Mouse (Mus musculus) right cerebral cortex, adult 2 months (tissue): ENCODE results near the gene Gm13279.
"Not testable (repeated sequence)": the region's sequence is repeated elsewhere in the genome, so short reads cannot be mapped to it uniquely, and the experiment has no call there.

Experiments
- DNase-seq, 2 experiments: peaks; one replicate each; pipeline ENCODE4 v3.0.0; 2021 to 2022; ENCODE audit warnings: low spot score in 2 of 2

The Gm13279 gene

DNA sequence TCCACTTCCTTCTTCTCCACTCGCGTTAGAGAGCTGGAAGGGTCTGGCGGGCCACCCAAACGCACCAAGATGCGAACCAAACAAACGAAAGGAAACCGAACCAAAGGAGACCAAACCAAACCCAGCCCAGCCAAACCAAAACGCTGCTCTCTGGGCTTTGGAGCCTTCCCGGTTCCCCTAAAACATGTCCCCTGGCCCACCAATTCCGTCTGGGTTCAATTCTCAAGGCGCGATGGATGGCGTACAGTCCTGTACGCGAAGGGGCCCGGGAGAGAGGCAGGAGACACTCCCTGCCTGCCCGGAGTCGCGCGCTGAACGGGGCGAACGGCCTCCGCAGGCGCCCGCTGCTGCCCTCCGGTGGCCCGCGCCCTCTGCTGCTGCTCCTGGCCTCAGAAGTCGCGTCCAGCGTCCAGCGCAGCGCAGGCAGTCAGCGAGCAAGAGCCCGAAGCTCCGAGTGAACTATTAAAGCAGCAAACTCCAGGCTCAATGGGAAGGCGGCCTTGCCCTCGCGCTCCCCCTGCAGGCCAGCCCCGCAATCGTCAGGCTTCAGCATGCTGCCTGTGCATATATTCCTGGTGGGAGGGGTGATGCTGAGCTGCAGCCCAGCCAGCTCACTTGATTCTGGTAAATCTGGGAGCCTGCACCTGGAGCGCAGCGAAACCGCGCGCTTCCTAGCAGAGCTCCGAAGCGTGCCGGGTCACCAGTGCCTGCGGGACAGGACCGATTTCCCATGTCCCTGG, 3.1 kb upstream of the Gm13279 start, which contains the start of gene Gm13275:
Gene Gm13275 (plus strand): TSS at position 552 of the 740 bp plus-strand sequence.
- peak; percentile 55 to 66 for DNase-seq

DNA sequence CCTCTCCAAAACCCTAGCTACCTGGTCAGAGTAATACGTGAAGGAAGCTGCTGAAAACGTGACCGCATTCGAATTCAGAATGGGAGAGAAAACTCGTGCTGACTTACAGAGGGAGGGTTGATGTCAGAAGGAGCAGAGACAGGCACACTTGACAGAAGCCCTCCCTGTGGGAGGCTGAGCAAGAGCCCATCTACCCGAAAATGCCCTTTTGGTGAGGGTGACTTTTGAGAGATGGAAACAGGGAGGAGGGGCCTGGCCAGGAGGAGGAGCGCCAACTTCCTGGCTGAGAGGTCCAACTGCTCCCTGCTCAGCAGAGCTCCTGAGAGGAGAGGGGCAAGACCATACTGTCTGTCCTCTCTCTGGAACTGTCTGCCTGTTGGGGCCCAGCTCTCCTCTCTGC, 2.2 kb downstream of the Gm13279 start, which contains the start of gene Gm13285:
Gene Gm13285 (plus strand): TSS at position 301 of the 400 bp plus-strand sequence.
- not testable (repeated sequence) for DNase-seq

DNA sequence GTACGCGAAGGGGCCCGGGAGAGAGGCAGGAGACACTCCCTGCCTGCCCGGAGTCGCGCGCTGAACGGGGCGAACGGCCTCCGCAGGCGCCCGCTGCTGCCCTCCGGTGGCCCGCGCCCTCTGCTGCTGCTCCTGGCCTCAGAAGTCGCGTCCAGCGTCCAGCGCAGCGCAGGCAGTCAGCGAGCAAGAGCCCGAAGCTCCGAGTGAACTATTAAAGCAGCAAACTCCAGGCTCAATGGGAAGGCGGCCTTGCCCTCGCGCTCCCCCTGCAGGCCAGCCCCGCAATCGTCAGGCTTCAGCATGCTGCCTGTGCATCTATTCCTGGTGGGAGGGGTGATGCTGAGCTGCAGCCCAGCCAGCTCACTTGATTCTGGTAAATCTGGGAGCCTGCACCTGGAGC, 5.8 kb downstream of the Gm13279 start, which contains the start of gene Gm13287:
Gene Gm13287 (plus strand): TSS at position 301 of the 400 bp plus-strand sequence.
- not testable (repeated sequence) for DNase-seq

DNA sequence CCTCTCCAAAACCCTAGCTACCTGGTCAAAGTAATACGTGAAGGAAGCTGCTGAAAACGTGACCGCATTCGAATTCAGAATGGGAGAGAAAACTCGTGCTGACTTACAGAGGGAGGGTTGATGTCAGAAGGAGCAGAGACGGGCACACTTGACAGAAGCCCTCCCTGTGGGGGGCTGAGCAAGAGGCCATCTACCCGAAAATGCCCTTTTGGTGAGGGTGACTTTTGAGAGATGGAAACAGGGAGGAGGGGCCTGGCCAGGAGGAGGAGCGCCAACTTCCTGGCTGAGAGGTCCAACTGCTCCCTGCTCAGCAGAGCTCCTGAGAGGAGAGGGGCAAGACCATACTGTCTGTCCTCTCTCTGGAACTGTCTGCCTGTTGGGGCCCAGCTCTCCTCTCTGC, 8.0 kb downstream of the Gm13279 start, which contains the start of gene Gm13288:
Gene Gm13288 (plus strand): TSS at position 301 of the 400 bp plus-strand sequence.
- DNase-seq = not testable (repeated sequence)

DNA sequence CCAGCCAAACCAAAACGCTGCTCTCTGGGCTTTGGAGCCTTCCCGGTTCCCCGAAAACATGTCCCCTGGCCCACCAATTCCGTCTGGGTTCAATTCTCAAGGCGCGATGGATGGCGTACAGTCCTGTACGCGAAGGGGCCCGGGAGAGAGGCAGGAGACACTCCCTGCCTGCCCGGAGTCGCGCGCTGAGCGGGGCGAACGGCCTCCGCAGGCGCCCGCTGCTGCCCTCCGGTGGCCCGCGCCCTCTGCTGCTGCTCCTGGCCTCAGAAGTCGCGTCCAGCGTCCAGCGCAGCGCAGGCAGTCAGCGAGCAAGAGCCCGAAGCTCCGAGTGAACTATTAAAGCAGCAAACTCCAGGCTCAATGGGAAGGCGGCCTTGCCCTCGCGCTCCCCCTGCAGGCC, 8.6 kb downstream of the Gm13279 start:
- not testable (repeated sequence) for DNase-seq

DNA sequence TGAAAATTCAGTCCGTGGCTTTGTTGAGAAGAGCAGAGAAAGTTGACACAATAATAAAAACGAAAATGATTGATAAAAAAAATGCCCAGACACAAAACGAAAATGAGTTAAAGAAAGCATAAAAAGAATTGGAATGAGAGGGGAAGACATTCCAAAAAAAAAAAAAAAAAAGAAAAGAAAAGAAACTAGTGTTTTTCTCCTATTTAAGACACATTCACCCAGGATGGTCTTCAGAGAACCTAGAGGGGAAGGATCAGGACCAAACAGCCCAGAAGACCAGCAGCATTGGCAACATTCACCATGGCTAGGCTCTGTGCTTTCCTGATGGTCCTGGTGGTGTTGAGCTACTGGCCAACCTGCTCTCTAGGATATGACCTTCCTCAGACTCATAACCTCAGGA, 18.7 kb downstream of the Gm13279 start, which contains the start of gene Ifna7:
Gene Ifna7 (plus strand): TSS at position 301 of the 400 bp plus-strand sequence.
- no peak for DNase-seq

DNA sequence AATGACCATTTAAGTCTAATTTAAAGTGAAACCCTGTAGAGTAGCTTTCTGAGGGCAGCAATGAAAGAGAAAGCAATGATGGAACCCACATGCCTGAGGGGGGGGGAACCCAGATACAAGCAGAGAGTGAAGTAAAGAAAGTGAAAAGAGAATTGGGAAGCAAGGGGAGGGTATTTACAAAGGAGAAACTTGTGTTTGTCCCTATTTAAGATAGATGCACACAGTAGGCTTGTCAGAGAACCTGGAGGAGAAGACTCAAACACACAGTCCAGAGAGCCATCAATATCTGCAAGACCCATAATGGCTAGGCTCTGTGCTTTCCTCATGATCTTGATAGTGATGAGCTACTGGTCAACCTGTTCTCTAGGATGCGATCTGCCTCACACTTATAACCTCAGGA, 22.5 kb downstream of the Gm13279 start, which contains the start of gene Ifna11:
Gene Ifna11 (plus strand): TSS at position 301 of the 400 bp plus-strand sequence.
- no peak for DNase-seq

DNA sequence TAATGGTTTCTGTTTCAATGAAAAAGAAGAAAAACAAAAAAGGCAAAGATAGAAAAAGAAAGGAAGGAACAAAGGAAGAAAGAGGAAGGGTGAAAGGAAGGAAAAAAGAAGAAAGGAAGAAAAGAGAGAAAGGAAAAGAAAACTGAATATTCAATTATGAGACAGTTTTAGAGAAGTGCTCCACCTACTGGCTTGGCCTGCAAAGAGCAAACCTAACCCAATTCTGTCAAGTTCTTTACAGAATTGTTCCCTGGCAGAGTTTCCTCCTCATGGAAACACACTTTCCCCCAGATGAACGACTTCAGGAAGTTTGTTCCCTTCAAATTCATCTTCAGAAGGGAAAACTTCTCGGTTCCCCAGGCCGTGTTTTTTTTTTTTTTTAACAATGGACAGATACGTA, 25.8 kb downstream of the Gm13279 start:
- peak; percentile 18 to 26 for DNase-seq

DNA sequence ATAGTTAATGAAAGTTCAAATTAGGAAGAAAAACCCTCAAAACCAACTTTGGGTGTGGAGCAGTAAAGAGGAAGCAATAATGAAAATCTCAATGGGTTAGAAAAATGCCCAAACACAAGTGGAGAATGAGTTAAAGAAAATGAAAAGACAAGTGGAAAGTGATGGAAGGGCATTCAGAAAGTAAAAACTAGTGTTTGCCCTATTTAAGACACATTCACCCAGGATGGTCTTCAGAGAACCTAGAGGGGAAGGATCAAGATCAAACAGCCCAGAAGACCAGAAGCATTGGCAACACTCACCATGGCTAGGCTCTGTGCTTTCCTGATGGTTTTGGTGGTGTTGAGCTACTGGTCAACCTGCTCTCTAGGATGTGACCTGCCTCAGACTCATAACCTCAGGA, 29.9 kb downstream of the Gm13279 start, which contains the start of gene Ifna6:
Gene Ifna6 (plus strand): TSS at position 301 of the 400 bp plus-strand sequence.
- DNase-seq = not testable (repeated sequence)

DNA sequence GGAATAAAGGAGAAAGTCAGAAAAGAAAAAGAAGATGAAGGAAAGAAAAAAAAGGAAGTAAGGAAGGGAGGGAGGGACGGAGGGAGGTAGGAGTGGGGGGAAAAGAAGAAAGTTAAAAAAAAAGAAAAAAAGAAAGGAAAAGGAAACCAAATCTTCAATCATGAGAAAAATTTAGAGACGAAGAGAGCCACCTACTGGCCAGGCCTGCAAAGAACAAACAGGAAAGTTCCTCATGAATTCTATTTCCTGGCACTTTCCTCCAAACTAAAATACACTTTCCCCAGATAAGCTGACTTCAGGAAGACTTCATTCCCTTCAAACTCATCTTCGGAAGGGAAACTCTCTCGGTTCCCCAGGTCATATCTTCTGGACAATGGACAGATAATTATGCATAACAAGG, 33.3 kb downstream of the Gm13279 start:
- peak; percentile 48 to 66 for DNase-seq

DNA sequence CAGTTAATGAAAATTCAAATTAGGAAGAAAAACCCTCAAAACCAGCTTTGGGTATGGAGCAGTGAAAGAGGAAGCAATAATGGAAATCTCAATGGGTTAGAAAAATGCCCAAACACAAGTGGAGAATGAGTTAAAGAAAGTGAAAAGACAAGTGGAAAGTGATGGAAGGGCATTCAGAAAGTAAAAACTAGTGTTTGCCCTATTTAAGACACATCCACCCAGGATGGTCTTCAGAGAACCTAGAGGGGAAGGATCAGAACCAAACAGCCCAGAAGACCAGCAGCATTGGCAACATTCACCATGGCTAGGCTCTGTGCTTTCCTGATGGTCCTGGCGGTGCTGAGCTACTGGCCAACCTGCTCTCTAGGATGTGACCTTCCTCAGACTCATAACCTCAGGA, 38.0 kb downstream of the Gm13279 start, which contains the start of gene Ifna5:
Gene Ifna5 (plus strand): TSS at position 301 of the 400 bp plus-strand sequence.
- not testable (repeated sequence) for DNase-seq

DNA sequence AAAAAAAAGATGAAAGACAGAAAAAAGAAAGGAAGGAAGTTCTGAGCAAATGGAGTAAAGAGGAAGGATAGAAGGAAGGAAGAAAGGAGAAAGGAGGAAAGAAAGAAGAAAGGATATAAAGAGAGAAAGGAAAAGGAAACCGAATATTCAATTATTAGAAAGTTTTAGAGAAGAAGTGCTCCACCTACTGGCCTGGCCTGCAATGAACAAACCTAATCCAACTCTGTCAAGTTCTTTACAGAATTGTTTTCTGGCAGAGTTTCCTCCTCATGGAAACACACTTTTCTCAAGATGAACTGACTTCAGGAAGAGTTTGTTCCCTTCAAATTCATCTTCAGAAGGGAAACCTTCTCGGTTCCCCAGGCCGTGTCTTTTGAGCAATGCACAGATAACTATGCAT, 41.6 kb downstream of the Gm13279 start:
- peak; percentile 6 to 9 for DNase-seq

DNA sequence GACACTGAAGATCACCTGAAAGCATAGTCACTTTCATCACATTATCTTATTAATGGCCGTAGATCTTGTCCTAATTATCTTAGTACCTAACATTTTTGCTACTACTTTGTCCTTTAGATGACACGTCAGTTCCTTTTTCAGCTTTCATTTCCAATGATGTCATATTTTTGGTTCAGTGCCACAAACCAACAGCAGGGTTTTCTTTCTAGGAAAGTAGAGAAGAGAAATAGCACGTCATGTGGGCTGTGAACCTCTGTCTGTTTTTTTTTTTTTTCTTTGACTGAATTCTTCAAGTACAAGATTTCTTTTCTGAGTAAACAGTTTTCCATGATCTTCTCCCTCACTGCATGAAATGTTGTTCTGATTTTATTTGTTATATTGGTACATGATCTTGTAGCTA, 42.9 kb downstream of the Gm13279 start:
- DNase-seq = no peak

DNA sequence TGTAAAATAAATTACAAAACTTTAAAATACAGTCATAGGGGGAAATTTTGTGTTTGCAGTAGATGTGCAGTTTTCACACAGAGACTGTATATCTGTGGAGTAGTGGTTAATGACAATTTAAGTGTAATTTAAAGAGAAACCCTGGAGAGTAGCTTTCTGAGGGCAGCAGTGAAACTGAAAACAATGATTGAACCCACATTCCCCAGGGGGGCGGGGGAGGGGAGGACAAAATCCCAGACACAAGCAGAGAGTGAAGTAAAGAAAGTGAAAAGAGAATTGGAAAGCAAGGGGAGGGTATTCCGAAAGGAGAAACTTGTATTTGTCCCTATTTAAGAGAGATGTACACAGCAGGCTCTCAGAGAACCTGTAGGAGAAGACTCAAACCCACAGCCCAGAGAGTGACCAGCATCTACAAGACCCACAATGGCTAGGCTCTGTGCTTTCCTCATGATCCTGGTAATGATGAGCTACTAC, 44.3 kb downstream of the Gm13279 start, which contains the start of gene Ifna4:
Gene Ifna4 (plus strand): TSS at position 424 of the 474 bp plus-strand sequence.
- DNase-seq = no peak

DNA sequence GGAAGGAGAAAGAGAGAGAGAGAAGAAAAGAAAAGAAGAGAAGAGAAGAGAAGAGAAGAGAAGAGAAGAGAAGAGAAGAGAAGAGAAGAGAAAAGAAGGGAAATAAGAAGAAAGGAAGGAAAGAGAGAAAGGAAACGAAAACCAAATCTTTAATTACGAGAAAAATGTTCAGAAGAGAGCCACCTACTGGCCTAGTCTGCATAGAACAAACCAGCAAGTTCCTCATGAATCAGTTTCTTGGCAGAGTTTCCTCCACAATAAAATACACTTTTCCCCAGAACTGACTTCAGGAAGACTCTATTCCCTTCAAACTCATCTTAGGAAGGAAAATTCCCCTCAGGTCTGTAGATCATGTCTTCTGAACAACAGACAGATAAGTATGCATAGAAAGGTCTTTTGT, 48.1 kb downstream of the Gm13279 start:
- DNase-seq = no peak
